Mouse (Mus musculus) ES-Bruce4 (cell line): ENCODE data around the gene Scn8a. TPM values are rescaled to one million over a fixed set of nuclear protein-coding genes. Genes with fewer than 3 reads are reported as not detected.

Experiments used
- H3K27ac ChIP-seq: 2 replicates; pipeline ENCODE4 v1.5.1; 2012; ENCODE audit warnings: low read length, inconsistent platforms; ENCODE audit not compliant: insufficient read depth
- H3K27me3 ChIP-seq: 2 replicates; pipeline ENCODE4 v1.6.1; 2012; ENCODE audit warnings: mild to moderate bottlenecking, low read length, inconsistent platforms; ENCODE audit not compliant: control insufficient read depth, poor library complexity, insufficient read depth, severe bottlenecking
- H3K36me3 ChIP-seq: 2 replicates; pipeline ENCODE4 v1.6.1; 2012; ENCODE audit warnings: inconsistent platforms, mild to moderate bottlenecking, low read length, moderate library complexity; ENCODE audit not compliant: control insufficient read depth, poor library complexity, insufficient read depth, severe bottlenecking
- H3K4me1 ChIP-seq: one replicate; pipeline ENCODE4 v1.8.1; 2011; ENCODE audit warnings: low read length; ENCODE audit not compliant: control insufficient read depth, insufficient read depth
- H3K4me3 ChIP-seq: 2 replicates; pipeline ENCODE4 v1.5.1; 2011; ENCODE audit warnings: low read depth, mild to moderate bottlenecking, low read length
- H3K9ac ChIP-seq: 2 replicates; pipeline ENCODE4 v1.6.1; 2012; ENCODE audit warnings: low read depth, mild to moderate bottlenecking, inconsistent platforms; ENCODE audit not compliant: poor library complexity, severe bottlenecking
- H3K9me3 ChIP-seq: replicated peaks from 2 replicates; pipeline ENCODE4 v1.6.1; 2012; ENCODE audit warnings: mild to moderate bottlenecking, low read length, inconsistent platforms; ENCODE audit not compliant: control insufficient read depth, poor library complexity, insufficient read depth, severe bottlenecking
- CTCF ChIP-seq: IDR thresholded peaks from one replicate; pipeline ENCODE4 v1.8.1; 2011; ENCODE audit warnings: low read depth, low read length
- EP300 ChIP-seq: IDR thresholded peaks from 2 replicates; pipeline ENCODE4 v1.6.1; 2011; ENCODE audit warnings: low read depth, low read length; ENCODE audit not compliant: insufficient read depth
- POLR2A ChIP-seq: IDR thresholded peaks from one replicate; pipeline ENCODE4 v1.8.1; 2011; ENCODE audit warnings: low read length; ENCODE audit not compliant: insufficient read depth
- polyA plus RNA-seq: library from polyadenylated mRNA; stranded (reverse); fragments of >200 nt; gene quantifications from 2 replicates; pipeline ENCODE4 v1.2.4, GENCODE M21; 2011; ENCODE audit warnings: low read depth; ENCODE audit not compliant: missing spikeins, insufficient read depth, insufficient read length

The Scn8a gene
- polyA plus RNA-seq, 1 experiment: 8.9 TPM

DNA sequence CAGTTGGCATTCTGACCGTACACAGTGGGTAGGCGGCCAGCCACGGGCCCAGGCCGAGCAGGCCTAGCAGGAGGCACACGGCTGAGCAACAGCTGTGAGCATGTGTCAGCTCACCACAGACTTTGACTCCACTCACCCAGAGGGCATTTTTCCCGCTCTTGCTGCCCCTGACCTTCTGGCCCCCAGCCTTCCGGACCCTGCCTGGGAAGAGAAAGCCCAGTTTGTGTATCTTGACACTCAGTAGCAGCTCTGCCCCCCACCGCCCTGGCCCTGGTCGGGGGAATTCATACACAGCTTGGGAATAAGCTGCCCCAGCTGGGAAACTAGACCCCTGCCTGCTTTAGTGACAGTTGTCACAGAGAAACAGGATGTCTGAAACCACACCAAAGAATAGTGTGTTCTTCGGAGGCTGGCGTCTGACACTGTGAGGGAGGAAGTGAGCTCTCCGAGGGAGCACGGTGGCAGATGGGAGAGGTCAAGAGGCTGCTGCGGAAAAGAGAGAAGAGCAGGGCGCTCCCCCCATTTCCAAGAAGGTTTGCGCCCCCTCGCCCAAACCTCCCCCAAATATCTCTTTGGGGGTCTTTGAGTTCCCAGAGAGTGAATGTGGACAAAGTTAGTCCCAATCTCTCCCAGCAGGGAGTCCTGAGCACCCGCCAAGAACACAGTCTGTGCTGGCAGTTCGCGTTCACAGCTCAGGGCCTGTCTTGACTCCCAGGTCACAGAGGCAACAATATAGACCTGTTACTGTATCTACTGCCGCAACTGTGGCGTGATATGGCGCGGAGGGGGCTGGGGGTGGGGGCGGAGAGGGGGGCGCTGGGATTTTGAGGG is 24.4 kb upstream of the Scn8a start:
- Histone ChIP-seq H3K27ac (no peak overlapping the region), H3K4me1 (no peaks in the 10 kb centered on the region), H3K9ac (no peak overlapping the region), H3K9me3 (no peaks in the 10 kb centered on the region; the same call in 1 of the 2 replicates), H3K4me3 (no peak overlapping the region), H3K27me3 (no peaks in the 10 kb centered on the region), H3K36me3 (no peaks in the 10 kb centered on the region)
- TF ChIP-seq EP300 (no peak), POLR2A (no peak), CTCF (no peak)

DNA sequence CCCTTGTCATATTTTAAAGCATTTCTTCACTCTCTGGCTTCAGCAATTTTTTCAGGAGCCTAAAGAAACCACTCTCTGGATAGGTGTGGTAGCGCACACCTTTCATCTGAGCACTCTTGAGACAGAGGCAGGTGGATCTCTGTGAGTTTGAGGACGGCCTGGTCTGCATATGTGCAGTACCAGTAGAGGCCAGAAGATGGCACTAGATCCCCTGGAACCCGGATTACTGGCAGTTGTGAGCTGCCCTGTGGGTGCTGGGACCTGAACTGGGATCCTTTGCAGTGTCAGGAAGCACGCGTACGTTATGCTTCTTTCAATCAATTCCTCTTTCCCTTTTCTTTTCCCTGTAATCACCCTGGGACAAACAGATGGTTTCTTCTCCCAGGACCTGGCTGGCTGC is 22.5 kb upstream of the Scn8a start:
- no peaks in the 10 kb centered on the region; the same call in 1 of the 2 replicates for H3K9me3 ChIP-seq
- no peaks in the 10 kb centered on the region for H3K4me1 ChIP-seq
- H3K4me3 ChIP-seq: no peak overlapping the region
- no peak overlapping the region for H3K27ac ChIP-seq
- TF ChIP-seq CTCF: peak; percentile 68
- no peak for TF ChIP-seq EP300
- H3K9ac ChIP-seq: no peak overlapping the region
- no peaks in the 10 kb centered on the region for H3K27me3 ChIP-seq
- no peaks in the 10 kb centered on the region for H3K36me3 ChIP-seq

DNA sequence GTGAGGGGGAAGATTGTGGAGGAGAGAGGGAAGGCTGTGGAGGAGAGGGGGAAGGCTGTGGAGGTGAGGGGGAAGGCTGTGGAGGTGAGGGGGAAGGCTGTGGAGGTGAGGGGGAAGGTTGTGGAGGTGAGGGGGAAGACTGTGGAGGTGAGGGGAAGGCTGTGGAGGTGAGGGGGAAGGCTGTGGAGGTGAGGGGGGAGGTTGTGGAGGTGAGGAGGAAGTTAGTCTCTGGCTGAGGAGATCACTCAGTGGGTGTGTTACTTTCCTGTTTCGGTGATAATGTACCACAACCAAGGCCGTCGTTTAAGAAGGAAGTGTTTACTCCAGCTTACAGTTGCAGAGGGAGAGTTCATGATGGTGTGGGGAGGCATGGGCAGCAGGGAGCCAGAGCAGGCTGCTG is 12.1 kb upstream of the Scn8a start:
- Histone ChIP-seq H3K27ac (no peak overlapping the region), H3K9me3 (no peaks in the 10 kb centered on the region), H3K9ac (no peak overlapping the region), H3K4me3 (no peak overlapping the region), H3K27me3 (no peaks in the 10 kb centered on the region), H3K36me3 (no peaks in the 10 kb centered on the region), H3K4me1 (no peaks in the 10 kb centered on the region)
- TF ChIP-seq EP300 (no peak), CTCF (no peak), POLR2A (no peak)

DNA sequence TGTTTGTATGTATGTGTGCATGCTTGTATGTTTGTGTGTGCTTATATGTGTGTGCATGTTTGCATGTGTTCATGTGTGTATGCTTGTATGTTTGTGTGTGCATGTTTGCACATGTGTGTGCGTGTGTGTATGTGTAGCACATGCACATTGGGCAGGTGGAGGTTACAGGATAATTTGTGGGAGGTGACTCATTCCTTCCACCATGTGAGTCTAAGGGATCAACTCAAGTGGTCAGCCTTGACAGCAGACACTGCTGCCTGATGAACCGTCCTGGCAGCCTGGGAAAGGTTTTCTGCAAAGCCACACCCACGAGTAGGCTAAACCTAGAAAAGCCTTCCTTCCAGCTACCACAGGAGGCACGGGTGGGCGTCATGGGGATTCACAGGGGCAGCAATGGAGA is 8.8 kb upstream of the Scn8a start:
- Histone ChIP-seq H3K27ac (no peak overlapping the region), H3K9me3 (no peaks in the 10 kb centered on the region), H3K27me3 (no peaks in the 10 kb centered on the region), H3K36me3 (no peaks in the 10 kb centered on the region), H3K4me3 (no peak overlapping the region), H3K4me1 (no peaks in the 10 kb centered on the region), H3K9ac (no peak overlapping the region)
- no peak for TF ChIP-seq CTCF
- TF ChIP-seq EP300: no peak
- no peak for TF ChIP-seq POLR2A

DNA sequence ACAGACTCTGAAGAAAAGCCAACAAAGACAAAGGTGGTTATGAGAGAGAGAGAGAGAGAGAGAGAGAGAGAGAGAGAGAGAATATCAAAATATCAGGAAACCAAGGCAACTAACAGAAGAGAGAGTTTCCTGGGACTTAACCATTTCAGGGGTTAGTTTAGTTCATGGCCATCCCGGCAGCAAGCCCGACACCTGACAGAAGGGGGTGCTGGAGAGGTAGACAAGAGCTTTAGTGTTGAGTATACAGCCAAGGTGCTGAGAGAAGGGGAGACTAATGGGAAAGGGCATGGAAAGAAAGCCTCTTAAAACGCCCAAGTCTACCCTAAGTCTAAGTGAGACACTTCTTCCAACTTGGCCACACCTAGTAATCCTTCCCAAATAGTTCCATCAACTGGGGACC is 4.1 kb upstream of the Scn8a start:
- Histone ChIP-seq H3K36me3 (no peaks in the 10 kb centered on the region), H3K9ac (no peak overlapping the region), H3K27ac (no peak overlapping the region), H3K4me3 (no peak overlapping the region), H3K9me3 (no peaks in the 10 kb centered on the region), H3K27me3 (no peaks in the 10 kb centered on the region), H3K4me1 (no peaks in the 10 kb centered on the region)
- TF ChIP-seq CTCF (peak; percentile 64), POLR2A (no peak), EP300 (no peak)

DNA sequence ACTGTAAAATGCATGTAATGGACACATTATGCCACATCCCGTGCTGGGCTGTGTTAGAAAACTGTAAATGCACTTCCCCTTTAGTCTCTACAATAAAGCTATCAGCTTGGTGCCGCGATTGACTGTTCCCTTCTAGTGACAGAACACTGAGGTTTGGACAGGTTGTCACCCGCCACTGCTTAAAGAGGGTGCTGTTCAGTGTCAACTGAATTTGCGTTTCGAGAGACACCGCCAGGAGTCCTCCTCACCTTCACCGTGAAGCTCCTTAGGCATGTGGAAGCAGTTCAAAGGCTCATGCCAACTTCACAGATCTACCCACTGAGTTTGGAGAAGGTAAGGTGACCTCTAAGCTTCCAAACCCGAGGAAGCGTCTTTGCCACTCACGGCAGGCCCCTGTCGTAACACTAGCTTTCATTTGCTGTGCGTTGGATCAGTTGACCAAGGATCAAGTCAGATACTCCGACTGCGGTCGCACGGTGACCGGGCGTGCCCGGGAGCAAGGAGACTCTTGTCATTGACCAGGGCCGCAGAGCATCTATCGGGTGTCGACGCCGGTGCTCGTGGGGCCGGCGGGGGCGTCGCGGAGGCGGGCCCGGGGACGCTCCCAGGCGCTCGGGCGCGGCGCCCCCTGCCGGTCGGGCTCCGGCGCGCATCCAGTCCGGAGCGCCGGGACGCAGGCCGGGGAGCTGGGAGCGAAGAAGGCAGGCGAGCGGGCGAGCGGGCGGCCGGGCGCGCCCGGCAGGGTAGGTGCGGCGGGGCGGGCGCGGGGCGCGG is 530 bp downstream of the Scn8a start:
- H3K4me1 ChIP-seq: peaks cover 1% of the 10 kb centered on the region
- no peaks in the 10 kb centered on the region for H3K36me3 ChIP-seq
- H3K27me3 ChIP-seq: 0 out of 2 replicates have a peak, but pooled peaks cover 4% of the 10 kb centered on the region
- H3K4me3 ChIP-seq: peak overlapping the region; percentile 58
- H3K9ac ChIP-seq: peak overlapping the region; percentile 99
- H3K27ac ChIP-seq: no peak overlapping the region
- no peaks in the 10 kb centered on the region for H3K9me3 ChIP-seq
- TF ChIP-seq EP300 (no peak), POLR2A (no peak), CTCF (peak; percentile 34)
